In genomic region chr1:21053009-21053408, GRCm38 (mm10) we compare ENCODE assay signal across 10 mouse cellular contexts. TPM values are rescaled to one million over a fixed set of nuclear protein-coding genes. Genes with fewer than 3 reads are reported as not detected.
DNase-seq lines count a peak whose midpoint lies in the region; ATAC-seq and TF ChIP-seq lines count a peak whose summit lies in the region.
"Had no signal": no experiment of that assay in that cellular context is flagged by ENCODE, and none has a peak within 500 bp of the region (broad histone marks: within the 10 kb centered on the region; RNA-seq: fewer than 3 reads in every experiment).

No protein-coding gene starts in this region.

- 44% methylated on average over 9 of the region's 9 CpGs for WGBS in lung, postnatal 0 days
- 53% methylated on average over 9 of the region's 9 CpGs for WGBS in hindbrain, embryonic 13.5 days
- WGBS in stomach, embryonic 16.5 days, result 57% methylated on average over 9 of the region's 9 CpGs

- intact Hi-C loops in gastrocnemius, postnatal 36 days (cut with DNase I), result no loop called here

- H3K4me3 ChIP-seq in lung, postnatal 0 days (ENCODE audit: low read depth, low read length), result no peak overlapping the region
- no peak overlapping the region for H3K4me3 ChIP-seq in hindbrain, embryonic 13.5 days
- no peak overlapping the region for H3K4me3 ChIP-seq in stomach, embryonic 16.5 days (replicated peaks; ENCODE audit: low read length)
- H3K4me3 ChIP-seq: limb, embryonic 13.5 days had no signal

- H3K27me3 ChIP-seq in lung, postnatal 0 days (replicated peaks; ENCODE audit: insufficient read depth, low read length), result no peaks in the 10 kb centered on the region
- H3K27me3 ChIP-seq in hindbrain, embryonic 13.5 days, result no peaks in the 10 kb centered on the region
- H3K27me3 ChIP-seq in stomach, embryonic 16.5 days (ENCODE audit: control insufficient read depth, insufficient read depth, low read length), result no peaks in the 10 kb centered on the region
- H3K27me3 ChIP-seq: limb, embryonic 13.5 days had no signal

- no peak for TF ChIP-seq EP300 in lung, postnatal 0 days (IDR thresholded peaks at IDR 0.05)

- DNase-seq in gastrocnemius, adult 18-20 months (ENCODE audit: low spot score), result peak; percentile 22
- DNase-seq in gastrocnemius, postnatal 36 days, result no peak
- no peak for DNase-seq in lung, postnatal 0 days (ENCODE audit: low spot score)
- no peak for DNase-seq in lung, postnatal 10 days
- DNase-seq in adrenal gland, adult 18-20 months (ENCODE audit: low spot score in 2 of 2), result no peak
- no peak for DNase-seq in kidney, adult 18-20 months
- DNase-seq: B cell, adult 2 months had no signal

- H3K4me1 ChIP-seq in lung, postnatal 0 days (ENCODE audit: insufficient read depth, low read depth, low read length), result peaks cover 14% of the 10 kb centered on the region
- peaks cover 28% of the 10 kb centered on the region for H3K4me1 ChIP-seq in hindbrain, embryonic 13.5 days (replicated peaks)
- peaks cover 14% of the 10 kb centered on the region for H3K4me1 ChIP-seq in stomach, embryonic 16.5 days (ENCODE audit: control insufficient read depth, insufficient read depth, low read length)

- no peak overlapping the region for H3K4me2 ChIP-seq in lung, postnatal 0 days (replicated peaks; ENCODE audit: low read depth, low read length)
- H3K4me2 ChIP-seq in hindbrain, embryonic 13.5 days, result no peak overlapping the region
- H3K4me2 ChIP-seq in stomach, embryonic 16.5 days (ENCODE audit: low read depth, low read length), result no peak overlapping the region
- H3K4me2 ChIP-seq: limb, embryonic 13.5 days had no signal

- no peak overlapping the region for H3K9ac ChIP-seq in lung, postnatal 0 days (replicated peaks; ENCODE audit: low read depth)
- no peak overlapping the region for H3K9ac ChIP-seq in hindbrain, embryonic 13.5 days
- H3K9ac ChIP-seq in stomach, embryonic 16.5 days (ENCODE audit: low read length), result no peak overlapping the region
- H3K9ac ChIP-seq: limb, embryonic 13.5 days had no signal

- peak overlapping the region; percentile 72 for H3K27ac ChIP-seq in lung, postnatal 0 days (ENCODE audit: low read length)
- peak overlapping the region; percentile 58; the same call in 1 of the 2 replicates for H3K27ac ChIP-seq in hindbrain, embryonic 13.5 days
- H3K27ac ChIP-seq in stomach, embryonic 16.5 days (ENCODE audit: low read length), result 0 out of 2 replicates have a peak overlapping the region, but pooled peaks have one; percentile 4
- H3K27ac ChIP-seq: limb, embryonic 13.5 days had no signal

- no peaks in the 10 kb centered on the region for H3K9me3 ChIP-seq in lung, postnatal 0 days (ENCODE audit: low read length)
- H3K9me3 ChIP-seq in hindbrain, embryonic 13.5 days, result no peaks in the 10 kb centered on the region
- H3K9me3 ChIP-seq in stomach, embryonic 16.5 days (replicated peaks; ENCODE audit: control insufficient read depth, low read length), result no peaks in the 10 kb centered on the region

- no peak for TF ChIP-seq CTCF in lung, postnatal 0 days (IDR thresholded peaks at IDR 0.05)

- no peak for ATAC-seq in lung, postnatal 0 days
- peak; percentile 50 for ATAC-seq in hindbrain, embryonic 13.5 days (ENCODE audit: low FRiP score)
- no peak; the same call in 1 of the 2 replicates for ATAC-seq in stomach, embryonic 16.5 days (ENCODE audit: insufficient read depth, low FRiP score)

- no peaks in the 10 kb centered on the region for H3K36me3 ChIP-seq in lung, postnatal 0 days (ENCODE audit: insufficient read depth, low read length)
- no peaks in the 10 kb centered on the region for H3K36me3 ChIP-seq in hindbrain, embryonic 13.5 days
- H3K36me3 ChIP-seq in stomach, embryonic 16.5 days (ENCODE audit: control insufficient read depth, insufficient read depth, low read length), result 0 out of 2 replicates have a peak, but pooled peaks cover 1% of the 10 kb centered on the region

RNA-seq across cellular contexts. Expression of gene Tram2, which starts 26.0 kb away (rescaled TPM):
- total RNA-seq in gastrocnemius, adult 18-20 months (2021), result 1 to 10 TPM; 2.4 to 2.5 TPM
- 1 to 10 TPM; 2.7 to 3.9 TPM for total RNA-seq in gastrocnemius, postnatal 36 days (2021)
- 8.1 and 8.3 TPM in 2 replicates for polyA plus RNA-seq in lung, postnatal 0 days (2015; fragmentation: Nextera tagmentation; extraction: Ambion mirVana)
- polyA plus RNA-seq in hindbrain, embryonic 13.5 days (2015; fragmentation: Nextera tagmentation; extraction: Ambion mirVana), result 2.4 and 3.0 TPM in 2 replicates
- polyA plus RNA-seq in stomach, embryonic 16.5 days (2015; fragmentation: Nextera tagmentation; extraction: Ambion mirVana), result 5.6 and 5.8 TPM in 2 replicates
- total RNA-seq in adrenal gland, adult 18-20 months (2021), result 1 to 10 TPM; 3.4 to 4.3 TPM

Comparison
In these comparisons a context has a peak if more than half of its experiments do, and no peak if none do; other contexts are left out.
1. H3K27ac ChIP-seq: peak in every context shown above with its lines; median percentile 72 in lung, postnatal 0 days; 58 in hindbrain, embryonic 13.5 days; 4 in stomach, embryonic 16.5 days.